Mouse (Mus musculus): Measurements from ENCODE around the gene Cfap77. TPM values are rescaled to one million over a fixed set of nuclear protein-coding genes. Genes with fewer than 3 reads are reported as not detected.

Gene Cfap77
- polyA plus RNA-seq, 1 experiment = 0.25 TPM

DNA sequence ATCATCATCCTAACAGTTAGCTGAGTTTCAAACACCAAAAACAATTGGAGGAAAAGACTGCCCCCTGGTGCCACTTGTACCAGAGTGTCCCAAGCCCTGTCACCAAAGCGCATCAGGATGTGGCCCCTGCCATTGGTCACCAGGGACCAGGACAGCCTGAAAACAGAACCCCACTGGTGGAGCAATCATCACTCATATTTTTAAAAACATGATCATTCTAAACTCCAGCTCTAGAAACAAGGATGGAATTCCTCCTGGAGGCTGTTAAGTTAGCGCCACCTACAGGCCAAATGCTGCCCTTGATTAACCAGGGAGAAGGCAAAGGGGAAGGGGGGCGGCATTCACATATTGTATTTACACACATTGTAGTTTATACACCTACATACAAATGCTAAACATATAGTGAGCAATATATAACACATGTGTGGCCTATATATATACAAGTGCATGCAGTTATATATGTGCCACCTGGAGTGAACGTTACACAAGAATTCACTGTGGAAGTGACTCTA is 1.9 kb downstream of the Cfap77 start:
- TF ChIP-seq FLI1 (IDR thresholded peaks at IDR 0.05; ENCODE audit: low read length) = no peak
- no peak for TF ChIP-seq GATA1 (IDR thresholded peaks at IDR 0.05; ENCODE audit: borderline replicate concordance, low read length)

DNA sequence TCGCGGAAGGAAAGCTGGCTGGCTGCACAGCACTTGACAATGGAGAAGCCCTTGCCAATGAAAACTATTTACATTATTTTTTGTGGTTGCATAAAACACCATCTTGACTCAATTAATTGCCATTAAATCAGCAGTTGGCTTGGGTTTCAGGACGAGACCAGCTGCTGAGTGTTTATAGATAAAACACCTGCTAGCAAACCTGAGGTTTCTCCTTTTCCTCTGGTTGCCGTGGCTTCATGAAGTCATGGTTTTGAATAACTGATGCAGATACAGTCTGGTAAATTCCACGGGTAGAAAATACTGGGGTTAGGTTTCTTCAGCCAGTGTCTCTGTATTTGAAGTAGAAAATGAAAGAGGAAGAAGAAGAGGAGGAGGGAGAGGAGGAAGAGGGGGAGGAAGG is 2.9 kb downstream of the Cfap77 start:
- Histone ChIP-seq H3K9me3 (no peaks in the 10 kb centered on the region), H3K27me3 (replicated peaks) (peaks cover 28% of the 10 kb centered on the region), H3K4me3 (replicated peaks) (no peak overlapping the region), H3K36me3 (replicated peaks; ENCODE audit: low read length) (no peaks in the 10 kb centered on the region), H3K4me1 (peaks cover 35% of the 10 kb centered on the region)
- TF ChIP-seq GATA1 (IDR thresholded peaks at IDR 0.05; ENCODE audit: borderline replicate concordance, low read length) (no peak), FLI1 (IDR thresholded peaks at IDR 0.05; ENCODE audit: low read length) (no peak)

More for the DNA sequence above, 1.9 kb downstream of the Cfap77 start:
- Histone ChIP-seq H3K9me3 (no peaks in the 10 kb centered on the region), H3K36me3 (replicated peaks; ENCODE audit: low read length) (no peaks in the 10 kb centered on the region), H3K27me3 (replicated peaks) (peaks cover 20% of the 10 kb centered on the region), H3K4me3 (replicated peaks) (no peak overlapping the region), H3K4me1 (peaks cover 35% of the 10 kb centered on the region)

DNA sequence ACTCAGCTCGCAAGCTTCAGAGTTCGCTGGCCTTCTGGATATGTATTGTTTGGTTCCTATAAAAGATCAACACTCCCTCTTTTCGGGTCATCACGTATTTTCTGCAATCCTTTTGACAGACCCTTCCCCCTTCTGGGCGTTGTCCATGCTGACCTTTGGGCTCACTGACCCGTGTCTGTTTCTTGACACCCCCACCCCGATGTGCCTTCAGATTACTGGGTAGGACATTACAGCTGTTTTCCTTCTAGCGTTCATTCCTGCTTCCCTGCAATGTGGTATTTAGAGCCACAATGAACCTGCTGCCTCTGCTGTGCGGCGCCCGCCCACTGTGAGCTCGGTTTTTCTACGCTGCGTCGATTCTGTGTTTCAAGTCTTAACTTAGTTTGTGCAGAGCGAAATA is 8.7 kb downstream of the Cfap77 start:
- peaks cover 6% of the 10 kb centered on the region for H3K4me1 ChIP-seq
- TF ChIP-seq FLI1 (IDR thresholded peaks at IDR 0.05; ENCODE audit: low read length) = no peak
- no peak for TF ChIP-seq GATA1 (IDR thresholded peaks at IDR 0.05; ENCODE audit: borderline replicate concordance, low read length)
- H3K4me3 ChIP-seq (replicated peaks) = no peak overlapping the region
- H3K9me3 ChIP-seq = 0 out of 2 replicates have a peak, but pooled peaks cover 4% of the 10 kb centered on the region
- H3K36me3 ChIP-seq (replicated peaks; ENCODE audit: low read length) = no peaks in the 10 kb centered on the region
- H3K27me3 ChIP-seq (replicated peaks) = peaks cover 68% of the 10 kb centered on the region

DNA sequence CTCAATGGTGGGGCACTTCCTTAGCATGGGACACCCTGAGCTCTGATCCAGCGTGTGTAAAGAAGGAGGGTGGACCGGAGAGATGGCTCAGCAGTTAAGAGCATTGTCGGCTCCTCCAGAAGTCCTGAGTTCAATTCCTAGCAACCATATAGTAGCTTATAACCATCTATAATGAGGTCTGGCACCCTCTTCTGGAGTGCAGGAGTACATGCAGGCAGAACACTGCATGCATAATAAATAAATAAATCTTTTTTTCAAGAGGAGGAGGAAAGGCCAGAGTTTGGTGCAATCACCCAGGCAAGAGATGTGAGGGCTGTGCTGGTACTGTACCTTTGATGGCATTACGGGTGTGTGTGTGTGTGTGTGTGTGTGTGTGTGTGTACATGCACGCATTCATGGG is 12.7 kb downstream of the Cfap77 start:
- Histone ChIP-seq H3K36me3 (replicated peaks; ENCODE audit: low read length) (no peaks in the 10 kb centered on the region), H3K9me3 (0 out of 2 replicates have a peak, but pooled peaks cover 4% of the 10 kb centered on the region), H3K4me3 (replicated peaks) (no peak overlapping the region), H3K27me3 (replicated peaks) (peaks cover 79% of the 10 kb centered on the region), H3K4me1 (peaks cover 3% of the 10 kb centered on the region; the same call in 1 of the 2 replicates)
- TF ChIP-seq GATA1 (IDR thresholded peaks at IDR 0.05; ENCODE audit: borderline replicate concordance, low read length) (no peak), FLI1 (IDR thresholded peaks at IDR 0.05; ENCODE audit: low read length) (no peak)

DNA sequence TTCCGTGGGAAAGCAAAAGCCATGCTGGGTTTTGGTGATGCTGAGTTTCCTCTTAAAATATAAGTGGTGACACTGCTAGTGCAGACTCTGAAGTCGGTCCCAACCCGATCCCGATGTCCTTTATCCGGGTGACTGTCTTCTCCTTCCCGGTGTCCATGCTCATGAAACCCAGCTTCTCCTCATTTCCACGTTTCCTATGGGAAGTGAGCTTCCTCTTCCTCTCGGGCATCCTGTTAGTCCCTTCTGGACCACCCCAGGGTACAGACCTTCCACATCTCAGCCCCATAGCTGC is 13.4 kb downstream of the Cfap77 start:
- H3K27me3 ChIP-seq (replicated peaks) = peaks cover 83% of the 10 kb centered on the region
- H3K9me3 ChIP-seq = 0 out of 2 replicates have a peak, but pooled peaks cover 4% of the 10 kb centered on the region
- H3K36me3 ChIP-seq (replicated peaks; ENCODE audit: low read length) = no peaks in the 10 kb centered on the region
- H3K4me1 ChIP-seq = peaks cover 3% of the 10 kb centered on the region; the same call in 1 of the 2 replicates
- no peak for TF ChIP-seq FLI1 (IDR thresholded peaks at IDR 0.05; ENCODE audit: low read length)
- no peak for TF ChIP-seq GATA1 (IDR thresholded peaks at IDR 0.05; ENCODE audit: borderline replicate concordance, low read length)
- no peak overlapping the region for H3K4me3 ChIP-seq (replicated peaks)

DNA sequence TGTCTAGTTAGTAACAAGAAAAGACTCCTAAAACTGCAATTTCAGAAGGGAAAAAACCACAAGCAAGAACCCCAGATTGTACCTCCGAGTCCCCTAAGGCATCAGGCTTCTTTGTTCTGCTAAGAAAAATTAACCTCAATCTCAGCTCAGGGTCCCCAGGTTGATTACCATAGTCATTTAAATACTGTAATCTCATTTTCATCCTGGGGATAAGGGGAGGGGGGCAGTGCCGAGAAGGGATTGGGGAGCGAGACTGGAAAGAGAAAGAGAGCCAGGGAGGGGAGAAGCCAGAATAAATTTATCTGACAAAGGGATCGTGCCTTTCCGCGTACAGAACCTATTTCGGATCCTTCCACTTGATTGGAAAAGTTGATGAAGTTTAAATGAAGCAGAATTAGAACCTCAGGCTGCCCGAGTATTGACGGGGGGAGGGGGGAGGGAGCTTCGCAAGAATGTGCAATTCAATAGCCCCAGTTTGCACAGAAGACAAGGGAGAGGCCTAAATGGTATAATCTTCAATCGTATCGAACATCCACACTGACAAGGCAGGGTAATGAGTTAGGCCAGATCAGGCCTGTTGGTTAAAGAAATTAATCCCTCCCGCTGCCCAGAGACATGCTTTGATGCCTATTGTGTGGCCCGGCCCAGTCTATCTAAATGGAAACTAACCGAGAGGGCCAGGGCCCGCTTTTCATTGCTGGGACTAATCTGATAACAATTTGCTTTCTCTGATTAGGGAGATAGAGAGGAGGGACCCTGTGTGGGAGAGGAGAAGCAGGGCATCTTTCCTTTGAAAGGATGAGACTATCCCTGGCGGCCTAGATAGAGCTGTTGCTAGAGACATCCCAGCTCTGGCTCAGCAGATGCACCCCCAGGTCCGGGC is 14.0 kb downstream of the Cfap77 start:
- Histone ChIP-seq H3K36me3 (replicated peaks; ENCODE audit: low read length) (no peaks in the 10 kb centered on the region), H3K4me1 (peaks cover 3% of the 10 kb centered on the region; the same call in 1 of the 2 replicates)

DNA sequence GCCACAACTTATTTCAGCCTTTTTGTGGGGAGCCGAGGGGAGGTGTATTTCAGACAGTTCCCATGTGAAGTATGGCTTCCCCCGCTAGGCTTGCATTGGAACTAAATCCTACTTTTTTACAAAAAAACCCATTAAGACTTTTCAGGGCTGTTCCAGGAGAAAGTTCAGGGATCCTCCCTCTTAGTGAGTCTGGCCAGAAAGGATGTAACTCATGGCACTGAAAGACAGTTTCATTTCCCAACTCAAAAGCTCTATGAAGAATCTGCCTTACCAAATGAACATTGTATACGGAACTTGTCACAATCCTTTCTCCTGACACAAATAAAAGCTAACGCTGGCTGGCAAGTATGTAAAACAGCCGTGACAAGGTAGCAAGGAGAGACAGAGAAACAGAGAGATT is 15.1 kb downstream of the Cfap77 start:
- H3K4me3 ChIP-seq (replicated peaks) = no peak overlapping the region
- TF ChIP-seq GATA1 (IDR thresholded peaks at IDR 0.05; ENCODE audit: borderline replicate concordance, low read length) (no peak), FLI1 (IDR thresholded peaks at IDR 0.05; ENCODE audit: low read length) (no peak)
- peaks cover 3% of the 10 kb centered on the region; the same call in 1 of the 2 replicates for H3K4me1 ChIP-seq
- H3K36me3 ChIP-seq (replicated peaks; ENCODE audit: low read length) = no peaks in the 10 kb centered on the region
- peaks cover 76% of the 10 kb centered on the region for H3K27me3 ChIP-seq (replicated peaks)
- H3K9me3 ChIP-seq = 0 out of 2 replicates have a peak, but pooled peaks cover 4% of the 10 kb centered on the region

More for the DNA sequence above, 14.0 kb downstream of the Cfap77 start:
- TF ChIP-seq FLI1 (IDR thresholded peaks at IDR 0.05; ENCODE audit: low read length) (no peak), GATA1 (IDR thresholded peaks at IDR 0.05; ENCODE audit: borderline replicate concordance, low read length) (no peak)
- H3K9me3 ChIP-seq = 0 out of 2 replicates have a peak, but pooled peaks cover 4% of the 10 kb centered on the region
- no peak overlapping the region for H3K4me3 ChIP-seq (replicated peaks)
- peaks cover 80% of the 10 kb centered on the region for H3K27me3 ChIP-seq (replicated peaks)

DNA sequence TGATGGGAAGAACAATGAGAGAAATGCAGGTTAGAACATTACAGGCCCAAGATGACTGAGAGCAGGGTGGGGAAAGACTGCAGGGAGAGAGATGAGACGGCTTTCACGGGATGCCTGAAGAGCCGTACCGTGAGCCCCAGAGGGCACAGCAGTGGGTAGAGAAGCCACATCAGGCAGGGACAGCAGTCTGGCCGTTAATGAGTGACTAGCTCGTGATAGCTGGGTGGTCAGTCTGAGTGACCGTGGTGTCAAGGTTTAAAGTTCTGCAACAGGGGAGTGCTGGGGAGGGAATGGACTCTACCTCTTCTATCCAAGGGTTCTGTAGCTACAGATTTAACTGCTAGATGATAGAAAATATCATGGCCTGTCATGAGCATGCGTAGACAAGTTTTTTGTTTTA is 19.2 kb downstream of the Cfap77 start:
- Histone ChIP-seq H3K4me3 (replicated peaks) (no peak overlapping the region), H3K4me1 (0 out of 2 replicates have a peak, but pooled peaks cover 3% of the 10 kb centered on the region), H3K36me3 (replicated peaks; ENCODE audit: low read length) (no peaks in the 10 kb centered on the region), H3K9me3 (no peaks in the 10 kb centered on the region), H3K27me3 (replicated peaks) (peaks cover 63% of the 10 kb centered on the region)
- no peak for TF ChIP-seq GATA1 (IDR thresholded peaks at IDR 0.05; ENCODE audit: borderline replicate concordance, low read length)
- TF ChIP-seq FLI1 (IDR thresholded peaks at IDR 0.05; ENCODE audit: low read length) = no peak

DNA sequence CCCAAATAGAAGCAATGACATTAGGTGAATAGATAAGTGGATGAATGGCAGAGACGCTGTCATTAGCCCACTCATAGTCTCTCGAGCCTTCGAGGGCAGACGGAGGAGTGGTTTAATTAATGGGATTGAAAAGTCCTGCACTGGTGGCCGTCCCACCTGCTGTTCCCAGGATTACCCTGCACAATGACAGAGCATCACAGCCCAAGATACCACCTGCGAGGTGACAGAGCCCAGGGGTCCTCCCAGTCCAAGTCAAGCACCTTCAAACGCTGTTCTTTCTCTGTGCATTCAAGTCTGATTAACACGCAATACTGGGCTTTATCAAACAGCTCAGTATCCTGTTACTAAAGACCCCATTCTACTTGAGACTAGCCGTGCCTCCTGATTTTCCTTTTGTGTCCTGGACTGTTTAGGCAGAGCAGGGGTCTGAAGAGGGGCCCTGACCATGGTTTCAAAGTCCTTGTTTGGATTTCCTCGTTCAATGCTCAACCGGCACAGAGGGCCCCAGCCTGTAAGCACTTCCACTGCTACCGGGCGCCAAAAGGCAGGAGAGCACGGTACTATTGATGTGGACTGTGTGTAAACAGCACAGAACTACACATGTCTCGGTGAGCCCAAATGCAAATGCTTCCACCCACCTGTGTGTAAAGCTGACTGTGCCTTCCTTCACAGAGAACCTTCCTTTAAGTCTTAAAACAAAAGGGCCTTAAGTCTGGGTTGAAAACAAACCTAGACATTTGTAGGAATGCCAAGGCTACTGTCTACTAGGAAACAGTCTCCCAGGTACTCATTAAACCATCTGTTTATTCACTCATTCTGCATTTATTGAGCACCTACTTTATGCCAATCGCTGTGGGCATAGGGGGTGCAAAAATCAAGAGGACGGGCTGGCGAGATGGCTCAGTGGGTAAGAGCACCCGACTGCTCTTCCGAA is 20.1 kb downstream of the Cfap77 start:
- no peak overlapping the region for H3K4me3 ChIP-seq (replicated peaks)
- no peaks in the 10 kb centered on the region for H3K9me3 ChIP-seq
- TF ChIP-seq GATA1 (IDR thresholded peaks at IDR 0.05; ENCODE audit: borderline replicate concordance, low read length) = no peak
- TF ChIP-seq FLI1 (IDR thresholded peaks at IDR 0.05; ENCODE audit: low read length) = no peak
- H3K36me3 ChIP-seq (replicated peaks; ENCODE audit: low read length) = no peaks in the 10 kb centered on the region
- H3K4me1 ChIP-seq = peaks cover 3% of the 10 kb centered on the region; the same call in 1 of the 2 replicates
- H3K27me3 ChIP-seq (replicated peaks) = peaks cover 63% of the 10 kb centered on the region

Measured in megakaryocyte, embryonic 14.5 days (primary cell).